Mouse (Mus musculus) MEL (cell line): ENCODE data around the gene Leng1.

Experiments used
- BHLHE40 ChIP-seq: IDR thresholded peaks from 2 replicates; pipeline ENCODE4 v1.6.1; 2012; ENCODE audit warnings: low read depth, mild to moderate bottlenecking, inconsistent platforms, low read length, improper control_type of control experiment, borderline replicate concordance
- CHD2 ChIP-seq: IDR thresholded peaks from 2 replicates; pipeline ENCODE4 v1.6.1; 2011; ENCODE audit warnings: low read length, improper control_type of control experiment
- CTCF ChIP-seq, 3 experiments: IDR thresholded peaks in 2 of 3; conservative IDR thresholded peaks in 1 of 3; 2 replicates each; pipeline ENCODE4 v1.5.1; 2011 to 2012; ENCODE audit warnings: low read length in 3 of 3, low read depth in 2 of 3, mild to moderate bottlenecking in 2 of 3, improper control_type of control experiment in 1 of 3, inconsistent platforms in 1 of 3, mixed read lengths in 1 of 3, moderate library complexity in 1 of 3; ENCODE audit not compliant: control insufficient read depth in 1 of 3, insufficient read depth in 1 of 3, poor library complexity in 1 of 3, severe bottlenecking in 1 of 3
- ELF1 ChIP-seq: IDR thresholded peaks from 2 replicates; pipeline ENCODE4 v1.6.1; 2014; ENCODE audit warnings: low read depth, mild to moderate bottlenecking, inconsistent platforms, low read length, improper control_type of control experiment, moderate library complexity
- ETS1 ChIP-seq: IDR thresholded peaks from 2 replicates; pipeline ENCODE4 v1.6.1; 2012; ENCODE audit warnings: low read depth, mild to moderate bottlenecking, inconsistent platforms, low read length, improper control_type of control experiment, moderate library complexity
- MAX ChIP-seq: IDR thresholded peaks from 2 replicates; pipeline ENCODE4 v1.6.1; 2011; ENCODE audit warnings: low read length, improper control_type of control experiment
- POLR2A ChIP-seq, 2 experiments: IDR thresholded peaks; 2 replicates each; pipeline ENCODE4 v1.6.1; 2011 to 2012; ENCODE audit warnings: low read length in 2 of 2, mild to moderate bottlenecking in 2 of 2, control low read depth in 1 of 2, improper control_type of control experiment in 1 of 2, low read depth in 1 of 2, moderate library complexity in 1 of 2; ENCODE audit not compliant: control insufficient read depth in 1 of 2, insufficient read depth in 1 of 2, poor library complexity in 1 of 2
- POLR2AphosphoS5 ChIP-seq: IDR thresholded peaks from 2 replicates; pipeline ENCODE4 v1.6.1; 2012; ENCODE audit warnings: low read depth, borderline replicate concordance, mild to moderate bottlenecking, inconsistent platforms, low read length, moderate library complexity, mixed read lengths
- USF1 ChIP-seq: IDR thresholded peaks from 2 replicates; pipeline ENCODE4 v1.6.1; 2014; ENCODE audit warnings: low read depth, mild to moderate bottlenecking, inconsistent platforms, low read length, improper control_type of control experiment, moderate library complexity
- ZNF384 ChIP-seq: IDR thresholded peaks from 2 replicates; pipeline ENCODE4 v1.6.1; 2012; ENCODE audit warnings: low read depth, mild to moderate bottlenecking, inconsistent platforms, low read length, improper control_type of control experiment

DNA sequence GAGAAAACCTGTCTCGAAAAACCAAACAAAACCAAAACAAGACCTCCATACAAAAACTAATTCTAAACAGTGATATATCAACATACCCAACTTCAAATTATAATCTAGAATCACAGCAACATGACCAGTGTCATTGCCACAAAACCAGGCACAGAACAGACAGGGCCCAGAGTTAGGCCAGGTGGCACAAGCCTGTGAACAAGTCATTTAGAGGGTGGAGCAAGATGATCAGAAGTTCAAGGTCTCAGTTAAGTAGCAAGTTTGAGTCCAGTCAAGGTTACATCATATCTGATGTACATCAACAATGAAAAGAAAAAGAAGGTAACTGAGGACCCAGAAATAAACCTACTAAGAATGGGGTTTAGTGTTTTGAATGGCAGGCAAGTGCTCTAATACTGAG, 43.4 kb upstream of the Leng1 start:
- no peak for TF ChIP-seq CHD2
- TF ChIP-seq CTCF (IDR thresholded peaks at IDR 0.05 in 2 of 3, conservative IDR thresholded peaks at IDR 0.05 in 1 of 3; ENCODE audit: control insufficient read depth in 1 of 3, insufficient read depth in 1 of 3, low read depth in 2 of 3, low read length in 3 of 3, poor library complexity in 1 of 3, severe bottlenecking in 1 of 3) = no peak
- TF ChIP-seq USF1 = no peak
- TF ChIP-seq POLR2A (IDR thresholded peaks at IDR 0.05; ENCODE audit: control insufficient read depth in 1 of 2, insufficient read depth in 1 of 2, low read depth in 1 of 2, low read length in 2 of 2, poor library complexity in 1 of 2) = no peak
- no peak for TF ChIP-seq MAX
- no peak for TF ChIP-seq POLR2AphosphoS5
- TF ChIP-seq ELF1 = no peak
- no peak for TF ChIP-seq ETS1
- no peak for TF ChIP-seq ZNF384
- TF ChIP-seq BHLHE40 = no peak
